20 mouse cellular contexts compared by ENCODE assay signal in the genomic region with DNA sequence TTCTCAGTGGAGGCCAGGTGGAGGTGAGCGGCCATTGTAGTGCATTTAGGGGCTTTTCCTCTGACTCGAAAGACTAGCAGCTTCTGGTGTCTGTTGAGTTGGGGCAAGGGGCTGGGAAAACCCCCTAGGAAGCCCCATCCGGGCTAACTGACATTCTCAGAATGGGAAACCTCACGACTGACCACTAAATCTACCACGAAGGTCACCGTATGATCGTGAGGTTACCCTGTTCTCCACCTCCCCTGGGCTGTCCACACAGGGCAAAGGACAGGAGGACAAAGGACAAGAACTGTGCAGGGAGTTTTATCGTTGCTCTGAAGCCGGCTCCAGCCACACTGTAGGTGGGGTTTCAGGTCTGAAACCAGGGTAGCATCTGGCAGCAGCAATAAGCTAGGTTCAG. TPM values are rescaled to one million over a fixed set of nuclear protein-coding genes. Genes with fewer than 3 reads are reported as not detected.
DNase-seq lines count a peak whose midpoint lies in the region; ATAC-seq and TF ChIP-seq lines count a peak whose summit lies in the region.
"Had no signal": no experiment of that assay in that cellular context is flagged by ENCODE, and none has a peak within 500 bp of the region (broad histone marks: within the 10 kb centered on the region; RNA-seq: fewer than 3 reads in every experiment).

No protein-coding gene starts in this region.

- 83% methylated on average over 9 of the region's 9 CpGs for WGBS in intestine, embryonic 16.5 days
- WGBS in intestine, postnatal 0 days, result 67% methylated on average over 9 of the region's 9 CpGs
- 39% methylated on average over 9 of the region's 9 CpGs for WGBS in liver, embryonic 12.5 days (ENCODE audit: insufficient replicate concordance)
- 70% methylated on average over 9 of the region's 9 CpGs for WGBS in liver, embryonic 11.5 days
- 40% methylated on average over 9 of the region's 9 CpGs for WGBS in liver, embryonic 14.5 days (ENCODE audit: insufficient replicate concordance)

- no peaks in the 10 kb centered on the region for H3K36me3 ChIP-seq in intestine, embryonic 16.5 days (ENCODE audit: control insufficient read depth, insufficient read depth, low read length)
- no peaks in the 10 kb centered on the region for H3K36me3 ChIP-seq in intestine, postnatal 0 days (ENCODE audit: control insufficient read depth, insufficient read depth)
- no peaks in the 10 kb centered on the region for H3K36me3 ChIP-seq in liver, embryonic 12.5 days
- no peaks in the 10 kb centered on the region for H3K36me3 ChIP-seq in liver, embryonic 11.5 days (ENCODE audit: control insufficient read depth, insufficient read depth, low read length)
- no peaks in the 10 kb centered on the region for H3K36me3 ChIP-seq in liver, embryonic 14.5 days (replicated peaks; ENCODE audit: control insufficient read depth, insufficient read depth, low read depth)
- H3K36me3 ChIP-seq: embryonic facial prominence, embryonic 13.5 days; heart, embryonic 10.5 days; hindbrain, embryonic 12.5 days; midbrain, embryonic 15.5 days; neural tube, embryonic 15.5 days had no signal

- TF ChIP-seq EP300 in liver, embryonic 14.5 days (IDR thresholded peaks at IDR 0.05; ENCODE audit: low read depth), result no peak

- no peaks in the 10 kb centered on the region for H3K9me3 ChIP-seq in intestine, embryonic 16.5 days (ENCODE audit: control insufficient read depth, low read length)
- H3K9me3 ChIP-seq in intestine, postnatal 0 days (ENCODE audit: control insufficient read depth), result no peaks in the 10 kb centered on the region
- no peaks in the 10 kb centered on the region for H3K9me3 ChIP-seq in liver, embryonic 12.5 days (replicated peaks)
- no peaks in the 10 kb centered on the region for H3K9me3 ChIP-seq in liver, embryonic 11.5 days (ENCODE audit: control insufficient read depth, low read length)
- no peaks in the 10 kb centered on the region for H3K9me3 ChIP-seq in liver, embryonic 14.5 days (ENCODE audit: control insufficient read depth, low read length)
- H3K9me3 ChIP-seq: embryonic facial prominence, embryonic 13.5 days; heart, embryonic 10.5 days; hindbrain, embryonic 12.5 days; limb, embryonic 10.5 days; midbrain, embryonic 15.5 days; neural tube, embryonic 15.5 days had no signal

- 0 out of 2 replicates have a peak, but pooled peaks have one; percentile 22 for ATAC-seq in intestine, embryonic 16.5 days
- ATAC-seq in intestine, postnatal 0 days, result no peak
- ATAC-seq in liver, embryonic 12.5 days, result peak; percentile 53
- ATAC-seq in liver, embryonic 11.5 days (replicated peaks; ENCODE audit: low FRiP score), result no peak
- peak; percentile 58; the same call in 1 of the 2 replicates for ATAC-seq in liver, embryonic 14.5 days (ENCODE audit: insufficient read depth)
- no peak for ATAC-seq in cerebellum, adult (ENCODE audit: insufficient number of reproducible peaks, low FRiP score, low TSS enrichment)
- ATAC-seq: forebrain, embryonic 16.5 days; midbrain, embryonic 15.5 days had no signal

- no peak for DNase-seq in liver, embryonic 11.5 days (ENCODE audit: low spot score)
- peak in 1 of 3 experiments; percentile 1 for DNase-seq in liver, embryonic 14.5 days (ENCODE audit: low read depth in 3 of 3, low spot score in 3 of 3)
- no peak for DNase-seq in cerebellum, adult 18-20 months
- no peak for DNase-seq in adrenal gland, adult (ENCODE audit: inconsistent age in 2 of 2, low spot score in 1 of 2)
- DNase-seq: heart, postnatal 14 days; lung, adult 2 months; right cerebral cortex, postnatal 14 days; thymus, postnatal 36 days had no signal

- H3K9ac ChIP-seq in intestine, embryonic 16.5 days (ENCODE audit: low read depth, low read length), result no peak overlapping the region
- H3K9ac ChIP-seq in intestine, postnatal 0 days (ENCODE audit: low read depth, low read length), result no peak overlapping the region
- no peak overlapping the region for H3K9ac ChIP-seq in liver, embryonic 12.5 days
- no peak overlapping the region for H3K9ac ChIP-seq in liver, embryonic 11.5 days (ENCODE audit: low read depth, low read length)
- H3K9ac ChIP-seq in liver, embryonic 14.5 days (replicated peaks), result no peak overlapping the region
- H3K9ac ChIP-seq: embryonic facial prominence, embryonic 13.5 days; hindbrain, embryonic 12.5 days; midbrain, embryonic 15.5 days; neural tube, embryonic 15.5 days had no signal

- no peak overlapping the region for H3K4me2 ChIP-seq in intestine, embryonic 16.5 days (ENCODE audit: low read depth, low read length)
- no peak overlapping the region for H3K4me2 ChIP-seq in intestine, postnatal 0 days (replicated peaks; ENCODE audit: low read depth)
- H3K4me2 ChIP-seq in liver, embryonic 12.5 days, result no peak overlapping the region
- no peak overlapping the region for H3K4me2 ChIP-seq in liver, embryonic 11.5 days
- no peak overlapping the region for H3K4me2 ChIP-seq in liver, embryonic 14.5 days (ENCODE audit: low read depth)
- H3K4me2 ChIP-seq: embryonic facial prominence, embryonic 13.5 days; hindbrain, embryonic 12.5 days; midbrain, embryonic 15.5 days; neural tube, embryonic 15.5 days had no signal

- no peak for TF ChIP-seq CTCF in intestine, postnatal 0 days (IDR thresholded peaks at IDR 0.05; ENCODE audit: low read depth)
- TF ChIP-seq CTCF in liver, embryonic 14.5 days (IDR thresholded peaks at IDR 0.05; ENCODE audit: low read depth), result no peak

- H3K4me1 ChIP-seq in intestine, embryonic 16.5 days (ENCODE audit: control insufficient read depth, insufficient read depth, low read length), result peaks cover 11% of the 10 kb centered on the region
- H3K4me1 ChIP-seq in intestine, postnatal 0 days (replicated peaks; ENCODE audit: control insufficient read depth, insufficient read depth, low read length), result peaks cover 6% of the 10 kb centered on the region; the same call in 1 of the 2 replicates
- H3K4me1 ChIP-seq in liver, embryonic 12.5 days, result no peaks in the 10 kb centered on the region
- H3K4me1 ChIP-seq in liver, embryonic 11.5 days (replicated peaks; ENCODE audit: control insufficient read depth, insufficient read depth, low read length), result peaks cover 5% of the 10 kb centered on the region; the same call in 1 of the 2 replicates
- peaks cover 0 to 7% of the 10 kb centered on the region in 2 experiments; a peak in 1 of 4 replicates for H3K4me1 ChIP-seq in liver, embryonic 14.5 days (replicated peaks; ENCODE audit: control insufficient read depth in 2 of 2, insufficient read depth in 2 of 2, low read length in 1 of 2)

- no peak overlapping the region for H3K4me3 ChIP-seq in intestine, embryonic 16.5 days (ENCODE audit: low read length)
- no peak overlapping the region for H3K4me3 ChIP-seq in intestine, postnatal 0 days (ENCODE audit: low read depth, low read length)
- H3K4me3 ChIP-seq in liver, embryonic 12.5 days, result no peak overlapping the region
- no peak overlapping the region for H3K4me3 ChIP-seq in liver, embryonic 11.5 days (ENCODE audit: low read depth, low read length)
- H3K4me3 ChIP-seq in liver, embryonic 14.5 days (ENCODE audit: insufficient read depth in 1 of 2, low read depth in 2 of 2, low read length in 2 of 2), result no peak overlapping the region
- H3K4me3 ChIP-seq: embryonic facial prominence, embryonic 13.5 days; heart, embryonic 10.5 days; hindbrain, embryonic 12.5 days; limb, embryonic 10.5 days; midbrain, embryonic 15.5 days; myocyte; neural tube, embryonic 15.5 days had no signal

- H3K27me3 ChIP-seq in intestine, embryonic 16.5 days (replicated peaks; ENCODE audit: control insufficient read depth, insufficient read depth, low read length), result no peaks in the 10 kb centered on the region
- no peaks in the 10 kb centered on the region for H3K27me3 ChIP-seq in intestine, postnatal 0 days (replicated peaks; ENCODE audit: control insufficient read depth, insufficient read depth, low read length)
- H3K27me3 ChIP-seq in liver, embryonic 12.5 days (replicated peaks), result no peaks in the 10 kb centered on the region
- no peaks in the 10 kb centered on the region for H3K27me3 ChIP-seq in liver, embryonic 11.5 days (replicated peaks; ENCODE audit: control insufficient read depth, insufficient read depth, low read length)
- no peaks in the 10 kb centered on the region for H3K27me3 ChIP-seq in liver, embryonic 14.5 days (ENCODE audit: control insufficient read depth, insufficient read depth, low read length)
- H3K27me3 ChIP-seq: embryonic facial prominence, embryonic 13.5 days; hindbrain, embryonic 12.5 days; midbrain, embryonic 15.5 days; neural tube, embryonic 15.5 days had no signal

- H3K27ac ChIP-seq in intestine, embryonic 16.5 days (ENCODE audit: low read length), result no peak overlapping the region
- H3K27ac ChIP-seq in intestine, postnatal 0 days (ENCODE audit: low read depth, low read length), result no peak overlapping the region; the same call in 1 of the 2 replicates
- no peak overlapping the region for H3K27ac ChIP-seq in liver, embryonic 12.5 days
- H3K27ac ChIP-seq in liver, embryonic 11.5 days (ENCODE audit: low read depth, low read length), result no peak overlapping the region; the same call in 1 of the 2 replicates
- H3K27ac ChIP-seq in liver, embryonic 14.5 days, result no peak overlapping the region
- H3K27ac ChIP-seq: embryonic facial prominence, embryonic 13.5 days; heart, embryonic 10.5 days; hindbrain, embryonic 12.5 days; limb, embryonic 10.5 days; midbrain, embryonic 15.5 days; neural tube, embryonic 15.5 days had no signal

RNA-seq across cellular contexts. Expression of a gene that starts 1.8 kb away (rescaled TPM):
- polyA plus RNA-seq in intestine, embryonic 16.5 days (2015; fragmentation: Nextera tagmentation; extraction: Ambion mirVana), result 6.5 and 6.8 TPM in 2 replicates
- polyA plus RNA-seq in intestine, postnatal 0 days (2015; fragmentation: Nextera tagmentation; extraction: Ambion mirVana), result 1.7 and 1.9 TPM in 2 replicates
- 1.7 and 1.8 TPM in 2 replicates for polyA plus RNA-seq in liver, embryonic 12.5 days (2016; fragmentation: Nextera tagmentation; extraction: Ambion mirVana)
- polyA plus RNA-seq in liver, embryonic 11.5 days (2014; fragmentation: Nextera tagmentation; extraction: Ambion mirVana), result 4.6 and 4.9 TPM in 2 replicates
- 0.15 and 0.28 TPM in 2 replicates for polyA plus RNA-seq in liver, embryonic 14.5 days (2012; rRNA removed)
- 0.20 and 0.61 TPM in 2 replicates for polyA plus RNA-seq in liver, embryonic 14.5 days (2014; fragmentation: Nextera tagmentation; extraction: Ambion mirVana)

RNA-seq across cellular contexts. Expression of a gene that starts 30.9 kb away (rescaled TPM):
- 0.49 and 0.77 TPM in 2 replicates for polyA plus RNA-seq in intestine, embryonic 16.5 days (2015; fragmentation: Nextera tagmentation; extraction: Ambion mirVana)
- polyA plus RNA-seq in intestine, postnatal 0 days (2015; fragmentation: Nextera tagmentation; extraction: Ambion mirVana), result 0.42 and 0.64 TPM in 2 replicates
- polyA plus RNA-seq in liver, embryonic 12.5 days (2016; fragmentation: Nextera tagmentation; extraction: Ambion mirVana), result 0.13 TPM in 1 of 2 replicates, not detected in the other
- polyA plus RNA-seq in liver, embryonic 11.5 days (2014; fragmentation: Nextera tagmentation; extraction: Ambion mirVana), result 0.05 and 0.14 TPM in 2 replicates
- polyA plus RNA-seq in liver, embryonic 14.5 days (2012; rRNA removed), result 0.04 and 0.06 TPM in 2 replicates
- 0.03 and 0.06 TPM in 2 replicates for polyA plus RNA-seq in liver, embryonic 14.5 days (2014; fragmentation: Nextera tagmentation; extraction: Ambion mirVana)

RNA-seq across cellular contexts. Expression of a gene that starts 37.2 kb away (rescaled TPM):
- polyA plus RNA-seq in intestine, embryonic 16.5 days (2015; fragmentation: Nextera tagmentation; extraction: Ambion mirVana), result 52.0 and 52.6 TPM in 2 replicates
- 29.6 and 32.4 TPM in 2 replicates for polyA plus RNA-seq in intestine, postnatal 0 days (2015; fragmentation: Nextera tagmentation; extraction: Ambion mirVana)
- 49.4 and 52.0 TPM in 2 replicates for polyA plus RNA-seq in liver, embryonic 12.5 days (2016; fragmentation: Nextera tagmentation; extraction: Ambion mirVana)
- 69.9 and 78.0 TPM in 2 replicates for polyA plus RNA-seq in liver, embryonic 11.5 days (2014; fragmentation: Nextera tagmentation; extraction: Ambion mirVana)
- 15.2 and 20.2 TPM in 2 replicates for polyA plus RNA-seq in liver, embryonic 14.5 days (2012; rRNA removed)
- 31.6 and 34.4 TPM in 2 replicates for polyA plus RNA-seq in liver, embryonic 14.5 days (2014; fragmentation: Nextera tagmentation; extraction: Ambion mirVana)

RNA-seq across cellular contexts. Expression of a gene that starts 53.6 kb away (rescaled TPM):
- 0.27 and 0.35 TPM in 2 replicates for polyA plus RNA-seq in intestine, embryonic 16.5 days (2015; fragmentation: Nextera tagmentation; extraction: Ambion mirVana)
- 0.26 TPM in 1 of 2 replicates, not detected in the other for polyA plus RNA-seq in intestine, postnatal 0 days (2015; fragmentation: Nextera tagmentation; extraction: Ambion mirVana)
- 0.08 TPM in 1 of 2 replicates, not detected in the other for polyA plus RNA-seq in liver, embryonic 12.5 days (2016; fragmentation: Nextera tagmentation; extraction: Ambion mirVana)
- polyA plus RNA-seq in liver, embryonic 11.5 days (2014; fragmentation: Nextera tagmentation; extraction: Ambion mirVana), result 0.16 TPM in 1 of 2 replicates, not detected in the other
- polyA plus RNA-seq in liver, embryonic 14.5 days (2012; rRNA removed), result 0.13 and 0.15 TPM in 2 replicates
- 0.10 TPM in 2 replicates for polyA plus RNA-seq in liver, embryonic 14.5 days (2014; fragmentation: Nextera tagmentation; extraction: Ambion mirVana)
- polyA plus RNA-seq: limb, embryonic 10.5 days had no signal

Comparison
In these comparisons a context has a peak if more than half of its experiments do, and no peak if none do; other contexts are left out.
1. ATAC-seq: peak in intestine, embryonic 16.5 days (single experiment), liver, embryonic 12.5 days (single experiment) and liver, embryonic 14.5 days (single experiment); none in intestine, postnatal 0 days (single experiment), liver, embryonic 11.5 days (single experiment) and cerebellum, adult (single experiment).